Mouse (Mus musculus) forebrain, embryonic 11.5 days (tissue): ENCODE results near the gene Dppa1. TPM values are rescaled to one million over a fixed set of nuclear protein-coding genes. Genes with fewer than 3 reads are reported as not detected.
"Not testable (repeated sequence)": the region's sequence is repeated elsewhere in the genome, so short reads cannot be mapped to it uniquely, and the experiment has no call there.

Experiments
- ATAC-seq: fragments of 200-750 bp; cut with Nextera tagmentation; replicated peaks from 2 replicates; pipeline ENCODE4 v1.8.0; 2017; ENCODE audit warnings: moderate TSS enrichment; ENCODE audit not compliant: low FRiP score
- DNase-seq: peaks from one replicate; pipeline ENCODE4 v3.0.0-alpha.2; 2017; ENCODE audit warnings: low spot score
- H3K27ac ChIP-seq: fragments of 300-500 bp; sonication (generic); 2 replicates; pipeline ENCODE4 v1.5.1; 2014; ENCODE audit warnings: low read depth, low read length
- H3K27me3 ChIP-seq: fragments of 300-500 bp; sonication (generic); 2 replicates; pipeline ENCODE4 v1.6.1; 2014; ENCODE audit warnings: mild to moderate bottlenecking, low read length, mixed read lengths; ENCODE audit not compliant: control insufficient read depth, insufficient read depth
- H3K36me3 ChIP-seq: fragments of 300-500 bp; sonication (generic); 2 replicates; pipeline ENCODE4 v1.6.1; 2014; ENCODE audit warnings: mild to moderate bottlenecking, low read length, moderate library complexity, mixed read lengths; ENCODE audit not compliant: control insufficient read depth, insufficient read depth
- H3K4me1 ChIP-seq: fragments of 300-500 bp; sonication (generic); replicated peaks from 2 replicates; pipeline ENCODE4 v1.6.1; 2014; ENCODE audit warnings: low read length, mixed read lengths; ENCODE audit not compliant: control insufficient read depth, insufficient read depth
- H3K4me2 ChIP-seq: fragments of 300-500 bp; sonication (generic); 2 replicates; pipeline ENCODE4 v1.6.1; 2014; ENCODE audit warnings: low read depth, mild to moderate bottlenecking, low read length, moderate library complexity, mixed read lengths; ENCODE audit not compliant: severe bottlenecking
- H3K4me3 ChIP-seq: fragments of 300-500 bp; sonication (generic); 2 replicates; pipeline ENCODE4 v1.5.1; 2014; ENCODE audit warnings: low read depth, low read length
- H3K9ac ChIP-seq: fragments of 300-500 bp; sonication (generic); 2 replicates; pipeline ENCODE4 v1.6.1; 2014; ENCODE audit warnings: low read length
- H3K9me3 ChIP-seq: fragments of 300-500 bp; sonication (generic); 2 replicates; pipeline ENCODE4 v1.6.1; 2016; ENCODE audit warnings: low read length, mixed read lengths; ENCODE audit not compliant: control insufficient read depth
- WGBS: fragments of 180-500 bp; shearing (Covaris S2); extraction: QIAGEN DNeasy Blood & Tissue Kit; methylation state at CpG from one replicate; pipeline ENCODE4 v1.1.7; 2014; 5-methylcytosine and 5-hydroxymethylcytosine counted together
- polyA plus RNA-seq: library from polyadenylated mRNA; unstranded; fragments of >200 nt; fragmentation: Nextera tagmentation; extraction: Ambion mirVana; gene quantifications from 2 replicates; pipeline ENCODE4 v1.2.1, GENCODE M21; 2014

The Dppa1 gene
- polyA plus RNA-seq, 1 experiment from 2014 or later, result not detected

GRCm38 (mm10) chr11:46636568-46636967 lies 7.5 kb upstream of the Dppa1 start:
- 81% methylated on average over 3 of the region's 3 CpGs for WGBS
- ATAC-seq (no peak), DNase-seq (no peak)
- H3K27ac ChIP-seq, result no peak overlapping the region
- H3K4me2 ChIP-seq, result no peak overlapping the region
- no peaks in the 10 kb centered on the region for H3K36me3 ChIP-seq
- no peaks in the 10 kb centered on the region for H3K27me3 ChIP-seq
- no peaks in the 10 kb centered on the region for H3K4me1 ChIP-seq
- no peak overlapping the region for H3K4me3 ChIP-seq
- H3K9ac ChIP-seq, result no peak overlapping the region
- no peaks in the 10 kb centered on the region for H3K9me3 ChIP-seq

- not testable (repeated sequence) for H3K4me3 ChIP-seq, H3K27me3 ChIP-seq, H3K9me3 ChIP-seq, H3K4me2 ChIP-seq, H3K27ac ChIP-seq, ATAC-seq, DNase-seq, H3K9ac ChIP-seq, H3K4me1 ChIP-seq, H3K36me3 ChIP-seq
- 93% methylated on average over 4 of the region's 4 CpGs for WGBS
Measured at GRCm38 (mm10) chr11:46635516-46635915, 6.5 kb upstream of the Dppa1 start.

- Histone ChIP-seq H3K9me3 (no peaks in the 10 kb centered on the region), H3K9ac (no peak overlapping the region), H3K27ac (no peak overlapping the region), H3K36me3 (no peaks in the 10 kb centered on the region), H3K4me3 (no peak overlapping the region), H3K27me3 (no peaks in the 10 kb centered on the region), H3K4me2 (no peak overlapping the region), H3K4me1 (no peaks in the 10 kb centered on the region)
- WGBS, result 37% methylated on average over 3 of the region's 3 CpGs
- ATAC-seq, result 0 out of 2 replicates have a peak, but pooled peaks have one; percentile 46
- DNase-seq, result no peak
Measured at GRCm38 (mm10) chr11:46631635-46632034, 2.6 kb upstream of the Dppa1 start.

- no peaks in the 10 kb centered on the region for H3K27me3 ChIP-seq
- H3K27ac ChIP-seq, result no peak overlapping the region
- no peak overlapping the region for H3K4me2 ChIP-seq
- no peaks in the 10 kb centered on the region for H3K36me3 ChIP-seq
- H3K9me3 ChIP-seq, result no peaks in the 10 kb centered on the region
- WGBS, result 78% methylated on average over 7 of the region's 7 CpGs
- no peaks in the 10 kb centered on the region for H3K4me1 ChIP-seq
- H3K9ac ChIP-seq, result no peak overlapping the region
- DNase-seq (no peak), ATAC-seq (no peak)
- H3K4me3 ChIP-seq, result no peak overlapping the region
Measured at GRCm38 (mm10) chr11:46620414-46621168, 8.5 kb downstream of the Dppa1 start.

GRCm38 (mm10) chr11:46619929-46620328 lies 9.1 kb downstream of the Dppa1 start:
- Histone ChIP-seq H3K4me2 (no peak overlapping the region), H3K9ac (no peak overlapping the region), H3K4me3 (no peak overlapping the region), H3K4me1 (no peaks in the 10 kb centered on the region), H3K27ac (no peak overlapping the region), H3K36me3 (no peaks in the 10 kb centered on the region), H3K9me3 (no peaks in the 10 kb centered on the region), H3K27me3 (no peaks in the 10 kb centered on the region)
- no peak for DNase-seq
- ATAC-seq, result no peak
- 88% methylated on average over 1 of the region's 1 CpGs for whole genome bisulfite sequencing

- no peaks in the 10 kb centered on the region for H3K36me3 ChIP-seq
- no peak overlapping the region for H3K9ac ChIP-seq
- WGBS, result 93% methylated on average over 2 of the region's 2 CpGs
- ATAC-seq, result no peak
- DNase-seq, result no peak
- H3K27me3 ChIP-seq, result no peaks in the 10 kb centered on the region
- H3K4me2 ChIP-seq, result no peak overlapping the region
- H3K27ac ChIP-seq, result no peak overlapping the region
- H3K4me3 ChIP-seq, result no peak overlapping the region
- H3K9me3 ChIP-seq, result no peaks in the 10 kb centered on the region
- H3K4me1 ChIP-seq, result no peaks in the 10 kb centered on the region
Measured at GRCm38 (mm10) chr11:46592416-46592815, 36.6 kb downstream of the Dppa1 start.

GRCm38 (mm10) chr11:46582741-46583140 lies 46.3 kb downstream of the Dppa1 start:
- no peaks in the 10 kb centered on the region for H3K4me1 ChIP-seq
- DNase-seq (no peak), ATAC-seq (no peak)
- H3K9ac ChIP-seq, result no peak overlapping the region
- no peaks in the 10 kb centered on the region for H3K27me3 ChIP-seq
- no peak overlapping the region for H3K4me3 ChIP-seq
- H3K27ac ChIP-seq, result no peak overlapping the region
- H3K9me3 ChIP-seq, result no peaks in the 10 kb centered on the region
- H3K4me2 ChIP-seq, result no peak overlapping the region
- no peaks in the 10 kb centered on the region for H3K36me3 ChIP-seq
- WGBS, result 86% methylated on average over 5 of the region's 5 CpGs

GRCm38 (mm10) chr11:46580428-46580827 lies 48.6 kb downstream of the Dppa1 start:
- no peak for ATAC-seq
- Histone ChIP-seq H3K4me1 (no peaks in the 10 kb centered on the region), H3K4me3 (no peak overlapping the region), H3K9ac (no peak overlapping the region), H3K36me3 (no peaks in the 10 kb centered on the region), H3K27me3 (no peaks in the 10 kb centered on the region), H3K9me3 (no peaks in the 10 kb centered on the region), H3K4me2 (no peak overlapping the region), H3K27ac (no peak overlapping the region)
- no peak for DNase-seq
- 88% methylated on average over 3 of the region's 3 CpGs for WGBS

- H3K9ac ChIP-seq, result no peak overlapping the region
- ATAC-seq (no peak), DNase-seq (no peak)
- H3K36me3 ChIP-seq, result no peaks in the 10 kb centered on the region
- no peak overlapping the region for H3K4me3 ChIP-seq
- H3K27ac ChIP-seq, result no peak overlapping the region
- WGBS, result 61% methylated on average over 5 of the region's 5 CpGs
- H3K9me3 ChIP-seq, result no peaks in the 10 kb centered on the region
- no peaks in the 10 kb centered on the region for H3K27me3 ChIP-seq
- no peaks in the 10 kb centered on the region for H3K4me1 ChIP-seq
- no peak overlapping the region for H3K4me2 ChIP-seq
Measured at GRCm38 (mm10) chr11:46578771-46579281, 50.2 kb downstream of the Dppa1 start.
